Mouse (Mus musculus): ENCODE data around the gene Tspan10.
"Not testable (repeated sequence)": the region's sequence is repeated elsewhere in the genome, so short reads cannot be mapped to it uniquely, and the experiment has no call there.

Gene Tspan10

DNA sequence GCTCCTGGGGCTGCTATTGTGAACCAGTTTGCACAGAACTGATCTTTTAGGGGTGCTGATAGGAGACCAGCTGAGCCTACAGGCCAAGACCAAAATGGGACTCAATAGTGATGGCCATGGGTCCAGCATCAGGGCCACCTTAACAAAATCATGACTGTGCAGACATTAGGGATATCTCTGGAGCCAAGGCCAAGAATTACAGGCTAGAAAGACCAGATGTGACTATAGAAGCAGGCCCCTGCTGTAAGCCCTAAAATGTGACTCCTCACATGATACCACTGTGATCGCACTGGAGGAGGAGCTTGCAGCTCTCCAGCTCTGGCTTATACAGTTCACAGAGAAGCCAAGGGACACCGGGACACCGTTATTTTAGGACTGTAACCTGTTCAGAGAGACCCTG is at the start of gene Tspan10:
Gene Tspan10, plus strand, starts transcription at position 301 of the 400 bp plus-strand sequence.
- DNase-seq (ENCODE audit: low read depth, low spot score) = no peak

DNA sequence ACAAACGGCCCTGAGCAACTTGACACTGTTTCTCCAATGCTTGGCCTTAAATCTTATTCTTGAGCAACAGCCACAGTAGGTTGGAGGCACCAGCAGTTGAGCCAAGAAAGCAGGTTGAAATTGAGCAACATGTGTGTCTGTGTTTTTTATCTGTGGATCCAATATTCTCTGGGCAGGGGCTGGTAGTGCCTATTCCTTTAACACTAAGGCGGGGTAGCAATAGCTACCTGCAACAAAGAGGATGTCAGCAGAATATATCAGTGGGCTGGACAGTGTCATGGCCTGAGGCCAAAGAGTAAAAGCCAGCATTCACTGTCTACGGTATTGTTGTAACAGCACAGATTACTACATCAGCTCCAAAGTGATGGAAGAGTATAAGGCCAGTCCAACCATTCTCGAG is 46.8 kb upstream of the Tspan10 start:
- no peak for DNase-seq (ENCODE audit: low read depth, low spot score)

DNA sequence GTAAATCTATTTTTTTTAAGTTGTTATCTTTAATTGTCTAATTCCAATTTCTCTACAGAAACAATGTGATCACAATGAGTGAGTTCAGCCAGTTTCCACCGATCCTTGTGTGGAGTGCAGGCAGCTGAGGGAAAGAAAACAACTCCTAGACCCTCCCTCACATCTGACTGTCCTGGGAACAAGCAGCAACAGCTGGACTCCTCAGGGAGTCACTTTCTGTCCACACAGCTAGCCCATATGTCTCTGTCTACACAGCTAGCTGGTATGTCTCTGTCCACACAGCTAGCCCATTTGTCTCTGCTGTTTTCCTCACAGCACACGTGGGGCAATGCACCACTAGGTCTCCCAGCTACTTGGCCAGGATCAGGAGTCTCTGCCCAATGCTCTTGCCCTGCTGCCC is 44.8 kb upstream of the Tspan10 start:
- DNase-seq (ENCODE audit: low read depth, low spot score) = no peak

DNA sequence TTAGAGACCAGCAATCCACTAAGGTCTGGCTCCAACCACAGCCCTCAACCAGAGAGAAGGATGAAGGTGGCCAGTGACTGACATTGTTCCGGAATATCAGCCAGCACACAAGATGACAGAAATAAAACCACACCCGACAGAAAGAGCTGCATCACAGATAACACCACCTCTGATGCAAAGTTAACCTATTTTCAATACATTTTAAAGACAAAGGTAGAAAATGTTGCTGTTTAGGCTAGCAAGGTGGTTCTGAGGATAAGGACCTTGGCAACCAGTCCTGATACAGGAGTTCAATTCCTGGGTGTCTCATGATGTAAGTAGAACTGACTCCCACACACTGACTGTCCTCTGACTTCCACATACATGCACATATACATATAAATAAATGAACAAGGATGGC is 43.1 kb upstream of the Tspan10 start:
- no peak for DNase-seq (ENCODE audit: low read depth, low spot score)

DNA sequence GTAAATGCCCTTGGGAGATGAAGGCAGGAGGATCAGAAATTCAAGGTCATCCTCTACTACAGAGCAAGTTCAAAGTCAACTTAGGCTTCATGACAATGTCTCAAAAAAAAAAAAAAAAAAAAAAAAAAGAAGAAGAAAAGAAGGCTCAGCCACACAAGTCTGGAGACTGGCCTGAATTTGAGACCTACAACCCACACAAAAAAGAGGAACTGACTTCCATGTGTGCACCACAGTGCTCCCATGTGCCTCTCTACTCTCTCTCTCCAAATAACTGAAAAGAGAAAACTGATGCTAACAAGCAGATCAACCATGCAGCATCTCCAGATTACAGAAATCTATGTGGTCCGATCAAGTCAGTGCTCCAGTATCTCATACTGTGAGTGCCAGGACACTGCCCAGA is 37.6 kb upstream of the Tspan10 start:
- no peak for DNase-seq (ENCODE audit: low read depth, low spot score)

DNA sequence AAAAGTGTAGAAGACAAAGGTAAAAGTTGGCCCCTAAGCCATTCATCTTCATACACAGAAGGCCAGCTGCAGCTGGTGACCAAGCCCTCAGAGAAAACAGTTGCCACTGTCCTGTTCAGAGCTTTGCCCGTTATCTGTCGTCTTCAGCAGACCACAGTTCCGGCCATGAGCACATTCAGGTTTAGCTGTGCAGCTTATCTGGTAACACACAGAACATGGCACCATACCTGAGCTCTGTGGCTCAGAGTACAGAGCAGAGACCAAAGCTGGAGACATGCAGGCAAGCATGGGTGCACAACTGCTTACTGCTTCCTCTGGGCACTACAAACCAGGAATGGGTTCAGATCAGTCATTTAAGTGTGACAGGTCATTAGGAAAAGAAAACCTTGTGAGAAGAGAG is 36.6 kb upstream of the Tspan10 start:
- DNase-seq (ENCODE audit: low read depth, low spot score) = no peak

DNA sequence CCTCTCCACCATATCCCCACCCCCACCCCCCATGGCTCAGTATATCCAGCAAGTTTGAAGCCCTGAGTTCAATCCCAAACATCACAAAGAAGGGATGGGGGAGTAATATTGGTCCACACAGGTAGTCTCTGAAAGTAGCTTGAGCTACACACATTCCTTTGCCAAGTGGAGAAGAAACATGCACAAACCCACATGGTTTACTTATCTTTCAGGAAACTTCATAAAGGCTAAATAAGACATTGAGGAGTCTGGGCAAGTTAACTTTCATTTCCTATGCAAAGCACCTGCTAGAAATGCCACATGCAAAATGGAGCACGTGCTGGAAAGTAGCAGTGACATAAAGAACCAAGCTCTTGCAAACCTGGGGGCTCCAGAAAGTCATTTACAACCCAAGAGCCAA is 36.0 kb upstream of the Tspan10 start:
- no peak for DNase-seq (ENCODE audit: low read depth, low spot score)

DNA sequence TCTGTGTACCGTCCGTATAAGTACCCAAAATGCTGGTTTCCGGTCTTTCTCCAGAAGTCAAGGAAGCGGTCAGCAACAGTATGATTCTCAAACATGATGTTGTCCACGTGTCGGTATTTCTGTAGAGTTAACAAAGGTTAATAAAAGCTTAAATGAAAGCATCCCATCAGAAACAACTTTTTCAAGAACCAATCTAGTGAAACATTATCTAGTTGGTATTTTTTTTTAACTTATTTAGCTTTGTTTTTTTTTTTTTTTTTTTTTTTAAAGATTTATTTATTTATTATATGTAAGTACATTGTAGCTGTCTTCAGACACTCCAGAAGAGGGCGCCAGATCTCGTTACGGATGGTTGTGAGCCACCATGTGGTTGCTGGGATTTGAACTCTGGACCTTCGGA is 28.8 kb upstream of the Tspan10 start:
- not testable (repeated sequence) for DNase-seq (ENCODE audit: low read depth, low spot score)

DNA sequence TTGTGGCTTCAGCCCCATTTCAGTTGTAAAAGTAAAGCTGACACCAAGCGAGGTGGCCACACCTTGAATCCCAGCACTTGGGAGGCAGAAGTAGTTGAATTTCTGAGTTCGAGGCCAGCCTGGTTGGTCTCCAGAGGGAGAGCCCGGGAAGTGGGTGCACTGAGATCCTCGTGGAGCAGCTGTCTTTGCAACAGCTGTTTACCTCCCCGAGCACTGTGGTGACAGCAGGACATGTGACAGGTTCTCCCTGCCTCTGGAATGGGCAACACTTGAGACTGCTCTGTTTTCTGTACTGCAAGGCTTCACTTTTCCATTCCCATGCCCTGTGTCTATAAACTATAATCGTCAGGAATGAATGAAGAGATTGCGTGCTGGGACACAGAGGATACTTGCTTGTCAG is 24.6 kb upstream of the Tspan10 start:
- no peak for DNase-seq (ENCODE audit: low read depth, low spot score)

DNA sequence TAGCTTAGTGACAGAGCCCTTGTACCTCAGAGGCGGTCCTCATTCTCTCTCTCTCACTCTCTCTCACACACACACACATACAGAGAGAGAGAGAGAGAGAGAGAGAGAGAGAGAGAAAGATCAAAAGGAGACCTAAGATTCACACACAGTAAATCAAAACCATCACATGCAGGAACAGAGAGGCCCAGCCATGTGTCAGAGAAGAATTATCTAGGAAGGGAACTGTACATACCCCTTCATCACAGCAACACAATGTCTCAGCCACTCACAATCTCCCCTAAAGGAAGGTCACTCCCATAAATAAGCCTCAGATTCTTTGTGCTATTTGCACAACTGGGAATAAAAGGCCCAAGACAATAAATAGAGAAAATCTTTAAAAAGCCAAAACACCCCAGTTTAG is 23.9 kb upstream of the Tspan10 start:
- DNase-seq (ENCODE audit: low read depth, low spot score) = no peak

DNA sequence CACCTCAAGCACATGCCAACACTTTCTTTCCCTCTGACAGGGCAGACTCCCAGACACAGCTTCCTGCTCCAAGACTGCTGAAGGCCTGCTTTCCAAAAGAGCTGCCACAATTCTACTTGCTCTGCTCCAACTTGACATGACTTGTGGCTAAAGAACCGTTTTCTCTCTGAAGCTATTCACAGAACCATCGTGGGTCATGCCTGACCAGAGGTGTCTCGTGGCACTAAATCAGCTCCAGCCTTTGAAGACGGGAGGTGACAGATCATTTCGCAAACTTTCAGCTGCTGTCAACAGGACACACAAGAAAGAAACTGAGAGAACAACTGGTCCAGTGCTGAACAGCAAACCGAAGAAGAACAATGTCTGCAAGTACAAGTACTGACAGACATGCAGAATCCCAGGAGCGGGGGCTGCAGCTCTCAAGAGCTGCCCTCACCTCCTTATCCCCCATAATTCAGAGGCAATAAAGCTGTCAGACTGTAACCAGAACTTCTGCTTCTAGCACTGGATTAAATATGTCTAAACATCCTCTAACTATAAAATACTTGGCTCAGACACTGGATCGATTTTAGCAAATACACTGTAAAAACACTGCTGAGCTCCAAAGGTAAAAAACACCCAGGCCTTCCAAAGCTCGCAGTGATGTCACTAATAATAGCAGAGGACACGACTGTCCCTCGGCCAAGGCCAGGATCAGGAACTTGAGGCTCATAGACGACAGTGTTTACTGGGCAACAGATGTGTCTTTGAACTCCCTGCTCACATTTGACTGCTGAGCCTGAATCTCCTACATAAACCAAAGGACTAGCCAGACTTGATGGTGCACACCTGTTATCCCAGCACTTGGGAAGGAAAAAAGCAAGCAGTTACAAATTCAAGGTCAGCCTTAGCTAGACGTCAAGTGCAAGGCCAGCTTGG is 19.5 kb upstream of the Tspan10 start:
- peak; percentile 17 for DNase-seq (ENCODE audit: low read depth, low spot score)

DNA sequence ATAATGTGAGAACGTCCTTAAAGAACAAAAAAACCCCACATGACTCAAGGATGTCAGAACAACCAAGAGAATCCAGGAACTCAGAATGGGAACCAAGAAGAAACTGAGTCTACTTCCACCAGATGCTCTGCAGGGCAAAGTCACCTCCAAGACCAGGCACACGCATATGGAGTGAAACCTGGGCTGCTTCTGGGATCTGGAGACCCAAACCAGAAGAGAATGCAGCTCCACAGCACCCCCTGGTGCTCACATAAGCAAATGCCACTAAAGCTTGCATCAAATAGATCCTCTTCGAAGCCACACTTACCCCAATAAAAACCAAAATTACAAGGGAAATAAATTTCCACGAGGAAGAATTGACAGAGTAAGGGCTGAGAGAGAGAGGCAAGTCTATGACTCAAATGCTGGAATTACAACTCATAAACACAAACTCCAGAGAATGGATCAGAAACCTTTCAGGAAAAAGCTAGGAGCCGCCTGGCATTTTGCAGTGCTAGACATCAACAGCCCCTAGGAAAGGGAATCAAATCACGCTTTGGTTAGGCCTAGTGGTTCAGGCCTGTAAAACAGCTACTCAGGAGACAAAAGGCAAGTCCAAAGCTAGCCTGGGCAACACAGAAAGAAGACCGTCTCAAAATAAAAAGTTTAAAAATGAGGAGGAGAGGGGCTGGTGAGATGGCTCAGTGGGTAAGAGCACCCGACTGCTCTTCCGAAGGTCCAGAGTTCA is 18.7 kb upstream of the Tspan10 start:
- peak; percentile 72 for DNase-seq (ENCODE audit: low read depth, low spot score)

DNA sequence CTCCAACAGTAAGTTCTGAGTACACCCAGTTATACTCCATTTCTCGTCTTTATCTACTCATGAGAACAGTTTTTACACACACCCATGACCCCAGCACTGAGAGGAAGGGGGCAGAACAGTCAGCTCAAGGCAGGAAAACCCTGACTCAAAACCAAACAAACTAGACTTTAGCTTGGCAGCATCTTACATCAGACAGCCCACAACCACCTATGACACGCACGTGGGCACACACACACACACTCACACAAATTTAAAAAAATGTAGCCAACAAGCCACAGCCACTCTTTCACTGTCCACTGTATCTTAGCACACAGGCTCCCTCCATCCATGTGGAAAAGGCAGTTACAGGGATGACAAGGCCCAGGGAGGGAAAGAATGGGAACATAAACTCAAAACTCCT is 15.7 kb upstream of the Tspan10 start:
- DNase-seq (ENCODE audit: low read depth, low spot score) = no peak

DNA sequence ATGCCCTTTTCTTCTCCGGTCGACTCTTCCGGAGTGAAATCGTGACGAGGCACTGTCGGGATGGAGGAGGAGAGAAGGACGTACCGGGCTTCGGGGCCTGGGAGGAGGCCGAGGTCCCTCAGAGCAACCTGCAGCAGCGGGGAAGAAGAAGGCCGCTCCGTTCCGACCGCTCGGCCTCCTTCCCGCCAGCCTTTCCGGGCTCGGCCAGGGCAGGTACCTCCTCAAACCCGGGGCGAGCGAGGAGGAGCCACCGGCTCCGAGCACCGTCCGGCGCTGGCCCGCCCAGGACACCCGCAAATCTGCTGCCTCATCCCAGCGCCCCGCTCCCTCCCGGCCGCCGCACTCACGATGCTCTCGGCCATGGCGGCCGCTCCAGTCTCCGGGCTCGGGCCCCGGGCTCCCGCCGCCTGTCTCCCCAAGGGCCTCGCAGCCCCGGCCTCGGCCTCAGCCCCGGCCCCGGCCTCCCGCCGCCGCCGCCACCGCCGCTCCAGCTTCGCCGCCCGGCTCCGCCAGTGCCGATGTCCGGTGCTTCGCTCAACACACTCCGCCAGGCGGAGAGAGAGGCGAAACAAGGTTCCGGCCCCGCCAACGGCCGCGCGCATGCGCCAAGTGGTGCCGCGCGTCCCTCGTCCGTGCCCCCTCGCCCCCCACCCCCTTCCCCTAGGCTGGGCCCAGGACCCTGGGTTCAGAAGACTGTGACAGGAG is 5.1 kb upstream of the Tspan10 start, which contains the start of gene Nploc4:
Gene Nploc4, minus strand, starts transcription at position 557 of the 705 bp plus-strand sequence.
- peak; percentile 84 for DNase-seq (ENCODE audit: low read depth, low spot score)

DNA sequence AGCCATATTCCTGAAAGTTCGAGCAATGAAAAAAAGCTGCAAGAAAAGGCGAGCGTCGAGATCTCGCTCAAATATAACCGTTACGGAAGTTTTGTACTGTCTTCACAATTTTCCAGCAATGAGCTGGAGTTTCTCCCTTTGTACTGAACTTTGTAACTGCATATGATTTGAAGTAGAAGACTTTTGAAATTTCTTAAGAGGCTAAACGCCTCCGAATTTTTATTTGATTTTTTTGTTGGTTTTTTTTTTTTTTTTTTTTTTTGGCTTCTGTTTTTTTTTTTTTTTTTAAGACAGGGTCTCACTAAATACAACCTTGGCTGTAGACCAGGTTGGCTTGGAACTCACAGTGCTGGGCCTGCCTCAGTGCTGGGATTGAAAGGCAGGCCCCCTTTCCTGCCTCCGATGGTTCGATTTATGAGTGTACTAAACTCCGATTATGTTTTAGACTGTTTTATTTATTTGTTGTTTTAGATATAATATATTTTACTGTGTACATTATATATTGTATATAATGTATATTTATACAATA is 4.5 kb upstream of the Tspan10 start:
- no peak for DNase-seq (ENCODE audit: low read depth, low spot score)

DNA sequence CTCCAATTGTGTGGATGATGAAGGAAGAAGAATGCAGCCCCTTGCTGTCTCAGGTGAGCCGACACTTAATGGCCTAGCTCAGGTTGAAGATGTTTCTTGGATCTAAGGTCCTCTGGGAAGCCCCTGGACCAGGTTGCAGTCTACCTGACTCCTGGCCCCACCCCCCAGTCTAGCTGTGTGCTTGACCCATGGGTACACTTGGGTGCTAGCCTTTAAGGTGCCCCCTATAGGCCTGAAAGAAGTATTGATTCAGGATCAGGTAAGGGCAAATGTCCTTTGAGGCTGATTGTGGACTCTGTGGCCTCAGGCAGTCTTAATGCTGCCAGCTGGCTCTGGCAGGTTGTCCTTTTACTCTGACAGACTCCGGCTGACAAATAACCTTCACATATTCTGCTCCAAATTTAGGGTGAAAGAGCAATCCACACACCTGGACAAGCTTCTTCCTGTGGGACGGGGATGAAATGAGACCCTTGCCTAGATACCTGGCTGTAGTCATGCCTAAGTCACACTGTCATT is 379 bp downstream of the Tspan10 start:
- DNase-seq (ENCODE audit: low read depth, low spot score) = no peak

DNA sequence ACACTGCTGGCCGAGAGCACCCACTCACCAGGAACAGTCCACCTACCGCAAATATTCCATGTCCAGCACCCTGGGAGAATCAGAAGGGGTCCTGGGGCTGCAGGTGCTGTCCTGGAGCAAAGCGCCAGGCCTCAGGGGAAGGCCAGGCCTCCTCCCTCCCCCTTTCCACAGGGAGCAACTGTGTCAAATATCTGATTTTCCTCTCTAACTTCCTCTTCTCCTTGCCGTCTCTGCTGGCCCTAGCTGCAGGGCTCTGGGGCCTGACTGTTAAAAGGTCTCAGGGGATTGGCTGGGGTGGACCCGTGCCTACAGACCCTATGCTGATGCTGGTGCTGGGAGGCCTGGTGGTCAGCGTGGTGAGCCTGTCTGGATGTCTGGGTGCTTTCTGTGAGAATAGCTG is 1.7 kb downstream of the Tspan10 start:
- DNase-seq (ENCODE audit: low read depth, low spot score) = no peak

DNA sequence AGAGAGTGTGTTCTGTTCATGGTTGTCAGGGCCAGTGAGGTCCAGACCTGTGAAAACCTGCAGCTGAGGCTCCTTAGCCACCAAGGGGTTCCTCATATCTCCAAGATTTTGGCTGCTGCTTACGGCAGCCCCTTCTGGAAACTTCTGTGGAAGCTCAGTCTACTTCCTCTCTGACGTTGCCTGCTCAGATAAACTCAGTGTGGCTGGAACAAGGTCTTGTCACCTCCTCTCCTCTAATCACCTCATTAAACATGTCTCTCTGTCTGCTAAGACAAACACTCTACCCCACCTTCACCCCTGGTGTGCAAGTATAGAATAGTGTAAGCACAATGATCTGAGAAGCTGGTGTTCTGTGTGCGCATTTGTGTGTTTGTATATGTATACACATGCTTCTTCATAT is 3.0 kb downstream of the Tspan10 start:
- DNase-seq (ENCODE audit: low read depth, low spot score) = no peak

DNA sequence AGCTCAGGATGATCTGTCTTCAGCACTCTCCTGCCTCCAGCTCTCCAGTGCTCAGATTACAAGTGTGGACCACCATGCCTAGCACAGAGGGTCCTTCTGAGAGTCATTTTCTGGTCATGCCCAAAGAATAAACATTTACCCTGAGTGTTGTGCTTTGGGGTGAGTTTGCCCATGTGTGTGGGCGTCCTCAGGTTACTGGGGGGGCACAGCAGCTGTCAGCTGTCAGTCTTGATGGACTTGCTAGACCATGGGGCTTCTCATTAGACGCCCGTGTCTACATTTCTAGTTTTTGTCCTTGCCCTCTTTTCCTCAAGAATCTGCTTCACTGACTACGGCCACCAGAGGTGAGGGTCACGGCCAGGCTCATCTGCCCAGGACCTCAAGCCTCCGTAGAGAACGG is 4.7 kb downstream of the Tspan10 start:
- DNase-seq (ENCODE audit: low read depth, low spot score) = no peak

DNA sequence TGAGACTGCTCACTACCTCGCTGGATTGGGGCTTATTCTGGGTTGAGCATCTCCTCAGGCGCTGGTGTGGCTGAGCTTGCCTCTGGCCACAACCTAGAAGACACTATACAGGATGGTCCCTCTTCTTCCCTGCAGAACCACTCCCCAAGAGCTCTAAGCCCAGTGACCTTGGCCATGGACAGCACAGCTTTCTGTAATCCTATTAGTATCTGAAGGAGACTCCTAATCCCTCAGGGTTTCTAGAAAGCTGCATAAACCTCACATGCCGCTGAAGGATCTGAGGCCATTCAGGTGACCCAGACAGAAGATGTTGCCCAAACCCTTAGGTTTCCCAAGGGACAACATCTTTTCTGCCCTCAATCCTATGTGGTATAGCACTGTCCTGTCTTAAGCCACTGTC is 9.8 kb downstream of the Tspan10 start:
- DNase-seq (ENCODE audit: low read depth, low spot score) = no peak

DNA sequence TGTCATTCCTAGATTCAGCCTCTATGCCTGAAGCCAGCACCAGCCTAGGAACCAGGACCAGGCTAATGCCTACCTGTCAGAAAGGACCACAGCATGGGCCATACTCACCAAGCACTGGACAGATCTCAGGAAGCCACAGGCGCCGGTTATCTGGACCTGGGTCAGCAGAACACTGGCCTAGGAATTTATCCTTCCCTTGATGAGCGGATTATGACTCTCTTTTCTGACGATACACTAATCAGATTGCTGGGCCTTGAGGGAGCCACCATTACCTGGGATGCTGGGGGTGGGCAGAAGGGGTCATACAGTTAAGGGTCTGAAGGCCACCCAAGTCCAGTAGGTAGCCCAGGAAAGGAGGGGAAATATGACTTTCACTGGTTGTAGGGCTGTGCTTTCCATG is 10.9 kb downstream of the Tspan10 start, which contains the start of gene Pde6g:
Gene Pde6g, minus strand, starts transcription at position 195 of the 400 bp plus-strand sequence.
- no peak for DNase-seq (ENCODE audit: low read depth, low spot score)

DNA sequence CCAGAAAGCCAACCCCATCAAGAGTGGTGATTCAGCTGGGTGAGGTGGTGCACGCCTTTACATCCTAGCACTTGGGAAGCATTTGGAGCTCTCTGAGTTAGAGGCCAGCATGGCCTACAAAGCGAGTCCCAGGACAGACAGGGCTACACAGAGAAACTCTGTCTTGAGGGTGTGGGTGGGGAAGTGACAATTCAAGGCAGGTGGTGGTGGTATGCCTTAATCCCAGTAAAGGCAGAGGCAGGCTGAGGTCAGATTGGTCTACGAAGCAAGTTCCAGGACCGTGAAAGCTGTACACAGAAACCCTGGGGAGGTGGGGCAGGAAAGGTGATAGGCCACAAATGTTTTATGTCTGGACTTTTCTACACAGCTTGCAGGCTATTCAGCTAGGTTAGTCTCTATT is 12.5 kb downstream of the Tspan10 start:
- DNase-seq (ENCODE audit: low read depth, low spot score) = no peak
